Mouse (Mus musculus) spleen, adult 2 months (tissue): Measurements from ENCODE around the gene Pdzrn3.

Experiments
- CTCF ChIP-seq: fragments of 200-500 bp; IDR thresholded peaks from 2 replicates; pipeline ENCODE4 v1.5.1; 2011; ENCODE audit warnings: mild to moderate bottlenecking, inconsistent platforms; ENCODE audit not compliant: insufficient read depth, insufficient read length, insufficient replicate concordance; ENCODE audit errors: extremely low read depth
- POLR2A ChIP-seq: fragments of 200-500 bp; IDR thresholded peaks from 2 replicates; pipeline ENCODE4 v1.6.1; 2011; ENCODE audit warnings: low read depth, low read length, inconsistent platforms

- no peak for TF ChIP-seq POLR2A
- no peak for TF ChIP-seq CTCF
These were observed 183.2 kb downstream of the Pdzrn3 start for GRCm38 (mm10) chr6:101194386-101194925.
